Mouse (Mus musculus) granulocyte monocyte progenitor cell, adult 5-6 weeks (primary cell): ENCODE measurements around the gene Akr7a5. TPM values are rescaled to one million over a fixed set of nuclear protein-coding genes. Genes with fewer than 3 reads are reported as not detected.

Source experiments
- ATAC-seq: replicated peaks from 2 replicates; pipeline ENCODE4 v1.8.0; 2016; ENCODE audit warnings: mild to moderate bottlenecking, moderate TSS enrichment, inconsistent platforms; ENCODE audit not compliant: poor library complexity, severe bottlenecking
- total RNA-seq, 2 experiments: library from RNA; stranded (forward) in 1 of 2; stranded (reverse) in 1 of 2; fragments of 200-712, 200-1000 nt in 1 of 2; fragments of >200 nt in 1 of 2; fragmentation: Nextera tagmentation in 1 of 2; gene quantifications; 2 replicates each; pipeline ENCODE4 v1.2.3; 2014 to 2017

Gene Akr7a5
- total RNA-seq, 2 experiments from 2014 or later, result 12.2 to 16.6 TPM

- ATAC-seq, result no peak
These were observed 13.0 kb upstream of the Akr7a5 start for GRCm38 (mm10) chr4:139297566-139297965.

DNA sequence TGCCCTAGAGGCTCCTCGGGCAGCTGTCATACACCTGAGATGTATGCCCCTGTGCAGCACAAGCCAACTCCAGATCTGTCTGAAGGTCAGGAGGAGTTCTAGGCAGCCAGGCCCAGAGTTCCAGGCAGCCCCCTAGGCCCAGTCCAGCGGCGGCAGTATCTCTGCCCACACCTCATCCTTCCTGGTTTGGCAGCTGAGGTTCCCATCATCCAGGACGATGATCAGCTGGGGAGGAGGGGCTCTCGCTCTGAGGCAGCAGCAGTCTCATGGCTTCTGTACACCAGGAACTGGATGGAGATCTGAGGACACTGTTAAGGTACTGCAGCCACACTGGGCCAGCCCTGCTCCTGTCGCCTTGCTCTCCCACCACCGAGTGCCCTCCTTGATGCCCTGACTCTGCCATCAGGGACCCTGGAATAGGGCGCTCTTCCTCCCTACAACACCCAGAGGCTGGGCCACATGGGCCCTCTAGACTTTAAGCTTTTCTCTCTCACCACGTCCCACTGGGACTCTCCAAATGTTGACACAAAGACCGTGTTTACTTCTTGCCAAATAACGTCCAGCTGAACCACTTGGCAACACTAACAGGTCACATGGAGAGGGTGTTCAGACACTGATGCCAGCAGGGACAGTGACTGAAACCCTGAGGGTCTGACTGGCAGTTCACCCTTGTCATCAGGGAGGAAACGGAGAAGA, 11.7 kb upstream of the Akr7a5 start:
- no peak for ATAC-seq

DNA sequence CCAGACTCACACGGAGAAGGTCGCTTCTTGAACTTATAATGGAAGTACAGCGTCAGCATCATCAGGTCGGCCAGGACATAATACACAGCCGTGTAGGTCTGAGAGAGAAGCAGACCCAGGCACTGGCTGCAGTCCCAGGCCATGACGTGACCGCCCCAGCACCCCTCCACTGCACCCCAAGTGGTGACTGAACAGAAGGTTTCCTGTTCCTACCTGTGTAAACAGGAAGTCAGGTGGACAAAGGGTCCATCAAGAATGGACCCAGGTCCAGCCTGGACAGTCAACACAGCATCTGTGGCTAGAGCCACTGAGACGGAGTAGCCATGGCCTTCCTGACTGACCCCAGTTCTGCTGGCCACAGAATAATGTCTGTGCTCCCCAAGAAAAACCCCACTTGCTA, 8.8 kb upstream of the Akr7a5 start:
- ATAC-seq, result no peak

- no peak for ATAC-seq
These were observed 8.3 kb upstream of the Akr7a5 start for GRCm38 (mm10) chr4:139302241-139302640.

GRCm38 (mm10) chr4:139305521-139305920, 5.0 kb upstream of the Akr7a5 start:
- no peak for ATAC-seq

- ATAC-seq, result peak; percentile 78
These were observed 2.6 kb upstream of the Akr7a5 start for GRCm38 (mm10) chr4:139307916-139308315.

- no peak for ATAC-seq
These were observed 893 bp upstream of the Akr7a5 start for GRCm38 (mm10) chr4:139309651-139310050.

DNA sequence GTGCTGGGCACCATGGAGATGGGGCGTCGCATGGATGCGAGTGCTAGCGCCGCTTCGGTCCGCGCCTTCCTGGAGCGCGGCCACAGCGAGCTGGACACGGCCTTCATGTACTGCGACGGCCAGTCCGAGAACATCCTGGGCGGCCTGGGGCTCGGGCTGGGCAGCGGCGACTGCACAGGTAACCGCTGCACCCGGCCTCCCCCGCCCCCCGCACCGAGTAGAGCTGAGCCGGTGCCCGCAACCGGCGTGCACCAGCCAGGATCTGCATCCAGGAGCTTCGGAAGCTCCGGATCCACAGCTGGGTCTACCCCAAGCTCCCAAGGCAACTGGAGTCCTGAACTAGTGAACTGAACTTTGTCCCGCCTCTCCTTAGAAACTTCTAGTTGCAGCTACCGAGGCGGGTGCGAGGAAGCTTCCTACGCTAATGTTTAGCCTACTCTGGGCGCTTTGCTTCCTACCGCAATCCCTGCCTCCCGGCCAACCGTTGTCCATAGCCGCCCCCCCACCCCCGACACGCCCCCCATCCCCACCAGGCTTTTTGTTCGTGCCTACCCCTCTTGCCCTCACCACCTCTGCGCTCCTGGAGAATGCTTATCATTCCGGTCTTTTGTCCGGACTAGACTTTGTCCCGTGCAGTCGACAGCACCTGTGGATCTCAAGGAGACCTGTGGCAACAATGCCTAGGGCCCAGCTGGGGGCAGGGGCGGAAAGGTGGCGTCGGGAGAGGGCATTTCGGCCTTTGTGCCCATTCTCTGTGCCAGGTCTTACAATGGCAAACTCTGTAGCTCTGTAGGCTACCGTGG, 556 bp downstream of the Akr7a5 start:
- no peak for ATAC-seq

GRCm38 (mm10) chr4:139311707-139312106, 1.2 kb downstream of the Akr7a5 start:
- no peak for ATAC-seq

GRCm38 (mm10) chr4:139312632-139313031, 2.1 kb downstream of the Akr7a5 start:
- ATAC-seq, result no peak

GRCm38 (mm10) chr4:139318449-139318848, 7.9 kb downstream of the Akr7a5 start:
- ATAC-seq, result no peak

DNA sequence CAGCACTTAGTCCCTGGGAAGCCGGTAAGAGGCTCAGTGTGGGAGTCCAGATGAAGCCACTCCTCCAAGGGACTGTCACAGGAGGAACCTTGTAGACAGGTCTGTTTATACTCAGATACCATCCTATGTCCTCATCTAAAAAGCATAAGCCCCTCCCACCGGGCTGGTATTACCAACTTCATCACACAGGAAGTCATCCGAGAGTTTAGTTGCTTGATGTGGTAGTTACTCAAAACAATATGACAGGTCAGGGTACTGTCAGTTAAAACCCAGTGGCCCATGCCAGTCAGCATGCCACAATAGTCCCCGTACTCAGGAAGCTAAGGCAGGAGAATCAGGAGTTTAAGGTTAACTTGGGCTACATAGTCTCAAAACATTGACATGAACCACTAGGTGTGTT, 9.2 kb downstream of the Akr7a5 start:
- no peak for ATAC-seq

DNA sequence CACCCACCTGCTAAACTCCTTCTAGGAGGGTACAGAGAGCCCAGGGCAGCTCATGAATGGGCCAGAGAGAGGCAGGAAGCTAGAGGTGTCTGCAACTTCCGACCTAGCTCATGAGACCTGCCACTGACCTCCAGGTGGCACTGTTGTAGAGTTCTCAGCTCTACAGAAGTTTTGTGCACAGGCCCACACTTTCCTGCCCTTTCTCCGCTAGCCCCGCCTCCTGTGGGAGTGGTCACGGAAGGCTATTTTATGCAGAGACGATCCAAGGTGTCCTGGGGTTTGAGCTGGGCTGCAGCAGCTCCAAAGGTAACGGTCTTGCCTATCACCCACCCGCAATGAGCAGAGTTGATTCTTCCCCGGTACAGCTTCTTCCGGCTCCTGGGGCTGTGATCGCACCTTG, 20.1 kb downstream of the Akr7a5 start:
- ATAC-seq, result peak; percentile 100

GRCm38 (mm10) chr4:139334631-139335295, 24.2 kb downstream of the Akr7a5 start:
- ATAC-seq, result no peak

DNA sequence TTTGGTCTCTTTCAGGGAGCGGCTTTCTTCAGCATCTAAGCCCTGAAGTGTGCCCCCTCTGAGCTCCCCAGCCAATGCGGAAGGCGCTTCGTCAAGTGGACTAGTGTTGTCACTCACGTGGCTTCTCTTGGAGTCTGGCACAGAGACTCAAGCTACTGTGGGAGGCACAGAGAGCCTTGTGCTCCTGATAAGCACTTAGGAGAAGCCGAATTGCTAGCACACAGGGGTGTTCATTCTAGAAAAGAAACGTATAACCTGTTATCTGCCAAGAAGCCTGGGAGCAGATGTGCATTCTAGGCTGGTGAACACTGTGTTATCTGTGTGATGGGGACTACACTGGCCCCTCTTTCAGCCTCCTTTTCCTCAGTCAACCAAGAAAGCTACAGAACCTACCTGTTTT, 25.0 kb downstream of the Akr7a5 start:
- no peak for ATAC-seq

DNA sequence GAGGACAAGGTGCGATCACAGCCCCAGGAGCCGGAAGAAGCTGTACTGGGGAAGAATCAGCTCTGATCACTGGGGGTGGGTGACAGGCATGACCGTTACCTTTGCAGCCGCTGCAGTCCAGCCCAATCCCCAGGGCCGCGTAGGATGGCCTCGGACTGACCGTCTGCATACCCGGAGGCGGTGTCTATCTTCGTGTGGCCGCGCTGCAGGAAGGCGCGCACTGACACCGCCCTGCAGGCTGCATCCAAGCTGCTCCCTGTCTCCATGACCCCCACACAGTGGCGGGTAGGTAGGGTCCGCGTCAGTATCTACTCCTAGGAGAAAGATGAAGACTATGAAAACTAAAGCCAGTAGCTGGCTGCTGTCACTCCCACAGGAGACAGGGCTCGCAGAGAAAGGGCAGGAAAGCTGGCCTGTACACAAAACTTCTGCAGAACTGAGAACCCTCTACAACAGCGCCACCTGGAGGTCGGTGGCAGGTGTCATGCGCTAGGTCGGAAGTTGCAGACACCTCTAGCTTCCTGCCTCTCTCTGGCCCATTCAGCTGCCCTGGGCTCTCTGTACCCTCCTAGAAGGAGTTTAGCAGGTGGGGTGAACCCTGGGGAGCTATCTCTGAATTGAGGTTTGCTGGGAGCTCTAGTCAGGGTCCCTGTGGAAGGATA, 26.4 kb downstream of the Akr7a5 start:
- ATAC-seq, result peak; percentile 80

GRCm38 (mm10) chr4:139338145-139338544, 27.6 kb downstream of the Akr7a5 start:
- ATAC-seq, result no peak

GRCm38 (mm10) chr4:139340835-139341234, 30.3 kb downstream of the Akr7a5 start:
- ATAC-seq, result peak; percentile 75

- no peak; the same call in 1 of the 2 replicates for ATAC-seq
These were observed 31.2 kb downstream of the Akr7a5 start for GRCm38 (mm10) chr4:139341556-139342233.

DNA sequence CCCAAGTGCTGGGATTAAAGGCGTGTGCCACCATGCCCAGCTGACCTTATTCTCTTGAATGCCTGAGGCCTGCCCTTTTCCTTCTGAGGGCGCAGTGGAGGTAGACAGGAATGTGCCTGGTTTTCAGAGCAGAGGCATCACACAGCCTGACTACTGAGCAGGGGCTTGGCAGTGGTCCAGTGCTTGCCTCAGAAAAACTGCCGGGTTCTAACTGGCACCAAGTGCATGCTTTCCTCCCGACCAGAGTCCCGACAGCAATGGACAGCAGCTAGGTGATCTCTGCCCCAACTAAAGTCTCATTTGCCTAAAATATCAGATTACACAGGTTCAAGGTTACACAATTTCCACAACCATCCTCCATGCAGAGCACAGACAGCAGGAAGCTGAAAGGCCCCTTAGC, 33.2 kb downstream of the Akr7a5 start:
- ATAC-seq, result peak; percentile 43
